Mouse (Mus musculus) limb, embryonic 10.5 days (tissue): ENCODE measurements around the gene Pde10a. TPM values are rescaled to one million over a fixed set of nuclear protein-coding genes. Genes with fewer than 3 reads are reported as not detected.

Experiments
- DNase-seq: peaks from one replicate; pipeline ENCODE4 v3.0.0-alpha.2; 2017; ENCODE audit warnings: low spot score
- H3K27ac ChIP-seq: fragments of 300-500 bp; sonication (generic); 2 replicates; pipeline ENCODE4 v1.5.1; 2016; ENCODE audit warnings: mild to moderate bottlenecking
- H3K27me3 ChIP-seq: fragments of 300-500 bp; sonication (generic); 2 replicates; pipeline ENCODE4 v1.6.1; 2016; ENCODE audit warnings: low read depth, mild to moderate bottlenecking; ENCODE audit not compliant: poor library complexity, severe bottlenecking
- H3K36me3 ChIP-seq: fragments of 300-500 bp; sonication (generic); 2 replicates; pipeline ENCODE4 v1.6.1; 2016; ENCODE audit warnings: mild to moderate bottlenecking, moderate library complexity
- H3K4me1 ChIP-seq: fragments of 300-500 bp; sonication (generic); 2 replicates; pipeline ENCODE4 v1.6.1; 2016
- H3K4me3 ChIP-seq: fragments of 300-500 bp; sonication (generic); 2 replicates; pipeline ENCODE4 v1.5.1; 2016; ENCODE audit warnings: mild to moderate bottlenecking, moderate library complexity
- H3K9me3 ChIP-seq: fragments of 300-500 bp; sonication (generic); replicated peaks from 2 replicates; pipeline ENCODE4 v1.6.1; 2016; ENCODE audit warnings: mild to moderate bottlenecking
- WGBS: fragments of 180-500 bp; shearing (Covaris S2); methylation state at CpG from one replicate; pipeline ENCODE4 v1.1.7; 2016; 5-methylcytosine and 5-hydroxymethylcytosine counted together
- polyA plus RNA-seq: library from polyadenylated mRNA; unstranded; fragments of >200 nt; fragmentation: Nextera tagmentation; extraction: Ambion mirVana; gene quantifications from 2 replicates; pipeline ENCODE4 v1.2.1, GENCODE M21; 2016

The Pde10a gene
- polyA plus RNA-seq, 1 experiment from 2014 or later: 1.6 TPM

GRCm38 (mm10) chr17:8867331-8868237, 342.4 kb downstream of the Pde10a start:
- Histone ChIP-seq H3K36me3 (no peaks in the 10 kb centered on the region), H3K4me1 (peaks cover 33% of the 10 kb centered on the region), H3K4me3 (no peak overlapping the region), H3K27me3 (no peaks in the 10 kb centered on the region), H3K27ac (peak overlapping the region; percentile 46; the same call in 1 of the 2 replicates), H3K9me3 (no peaks in the 10 kb centered on the region)
- DNase-seq: no peak
- WGBS: 86% methylated on average over 25 of the region's 25 CpGs

DNA sequence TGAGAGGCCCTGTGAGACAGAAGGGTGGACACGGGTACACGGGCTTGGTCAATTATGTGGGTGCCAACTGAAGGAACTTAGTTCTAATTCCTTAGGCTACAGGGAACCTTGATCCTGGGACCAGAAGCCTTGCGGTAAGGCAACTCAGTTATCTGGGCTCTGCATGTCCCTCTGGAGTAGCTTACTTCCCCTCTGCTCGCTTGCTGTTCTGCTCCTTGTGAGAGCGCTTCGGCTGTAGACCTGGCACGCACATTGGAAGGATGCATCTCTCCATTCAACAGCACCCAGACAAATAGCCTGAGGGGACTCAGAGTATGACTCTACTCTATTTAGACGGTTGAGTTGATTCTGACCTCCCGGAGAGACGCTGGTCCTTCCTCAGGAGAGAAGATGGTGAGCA, 344.1 kb downstream of the Pde10a start:
- H3K4me1 ChIP-seq: peaks cover 36% of the 10 kb centered on the region
- DNase-seq: no peak
- H3K27ac ChIP-seq: no peak overlapping the region
- no peaks in the 10 kb centered on the region for H3K9me3 ChIP-seq
- H3K4me3 ChIP-seq: no peak overlapping the region
- WGBS: 89% methylated on average over 10 of the region's 10 CpGs
- H3K27me3 ChIP-seq: no peaks in the 10 kb centered on the region
- H3K36me3 ChIP-seq: no peaks in the 10 kb centered on the region

GRCm38 (mm10) chr17:8870848-8871247, 345.7 kb downstream of the Pde10a start:
- H3K27me3 ChIP-seq: no peaks in the 10 kb centered on the region
- H3K27ac ChIP-seq: no peak overlapping the region
- 41% methylated on average over 7 of the region's 7 CpGs for WGBS
- H3K9me3 ChIP-seq: no peaks in the 10 kb centered on the region
- no peak for DNase-seq
- peaks cover 36% of the 10 kb centered on the region for H3K4me1 ChIP-seq
- no peak overlapping the region for H3K4me3 ChIP-seq
- H3K36me3 ChIP-seq: no peaks in the 10 kb centered on the region

DNA sequence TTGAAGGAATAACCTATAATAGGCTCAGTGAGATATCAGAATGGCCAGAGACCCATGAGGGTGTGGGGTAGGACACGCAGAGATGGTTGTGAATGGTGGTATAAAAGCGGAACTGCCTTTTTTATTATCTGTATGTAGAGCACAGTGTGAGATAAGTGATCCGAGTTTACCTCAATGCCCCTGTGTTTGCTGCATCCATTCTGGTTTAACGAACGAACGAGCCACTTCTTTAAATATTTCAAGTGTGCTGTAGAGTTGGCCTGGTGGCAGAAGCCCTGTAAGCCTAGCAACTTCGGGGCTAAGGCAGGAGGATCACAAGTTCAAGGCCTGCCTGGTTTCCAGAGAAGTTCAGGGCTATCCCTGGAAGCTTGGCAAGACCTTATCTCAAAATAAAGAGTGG, 346.2 kb downstream of the Pde10a start:
- Histone ChIP-seq H3K9me3 (no peaks in the 10 kb centered on the region), H3K4me1 (peaks cover 36% of the 10 kb centered on the region), H3K27me3 (no peaks in the 10 kb centered on the region), H3K27ac (no peak overlapping the region), H3K4me3 (no peak overlapping the region), H3K36me3 (no peaks in the 10 kb centered on the region)
- DNase-seq: no peak
- 92% methylated on average over 7 of the region's 7 CpGs for WGBS

- Histone ChIP-seq H3K27ac (peak overlapping the region; percentile 57), H3K4me1 (peaks cover 36% of the 10 kb centered on the region), H3K4me3 (no peak overlapping the region), H3K36me3 (no peaks in the 10 kb centered on the region), H3K27me3 (no peaks in the 10 kb centered on the region), H3K9me3 (no peaks in the 10 kb centered on the region)
- no peak for DNase-seq
- WGBS: 27% methylated on average over 12 of the region's 12 CpGs
Observed at GRCm38 (mm10) chr17:8871997-8872593, 346.9 kb downstream of the Pde10a start.

- no peaks in the 10 kb centered on the region for H3K36me3 ChIP-seq
- peak overlapping the region; percentile 57; the same call in 1 of the 2 replicates for H3K27ac ChIP-seq
- no peaks in the 10 kb centered on the region for H3K27me3 ChIP-seq
- no peak overlapping the region for H3K4me3 ChIP-seq
- no peak for DNase-seq
- WGBS: 48% methylated on average over 8 of the region's 8 CpGs
- peaks cover 34% of the 10 kb centered on the region for H3K4me1 ChIP-seq
- no peaks in the 10 kb centered on the region for H3K9me3 ChIP-seq
Observed at GRCm38 (mm10) chr17:8872611-8873010, 347.4 kb downstream of the Pde10a start.

GRCm38 (mm10) chr17:8878056-8878455, 352.9 kb downstream of the Pde10a start:
- Histone ChIP-seq H3K27ac (no peak overlapping the region), H3K4me3 (no peak overlapping the region), H3K27me3 (no peaks in the 10 kb centered on the region), H3K4me1 (peaks cover 2% of the 10 kb centered on the region; the same call in 1 of the 2 replicates), H3K36me3 (no peaks in the 10 kb centered on the region), H3K9me3 (no peaks in the 10 kb centered on the region)
- 87% methylated on average over 1 of the region's 1 CpGs for WGBS
- no peak for DNase-seq

- Histone ChIP-seq H3K4me1 (no peaks in the 10 kb centered on the region), H3K9me3 (no peaks in the 10 kb centered on the region), H3K4me3 (no peak overlapping the region), H3K36me3 (no peaks in the 10 kb centered on the region), H3K27ac (no peak overlapping the region), H3K27me3 (no peaks in the 10 kb centered on the region)
- DNase-seq: no peak
- WGBS: 89% methylated on average over 6 of the region's 6 CpGs
Observed at GRCm38 (mm10) chr17:8881711-8882110, 356.5 kb downstream of the Pde10a start.

GRCm38 (mm10) chr17:8884691-8885090, 359.5 kb downstream of the Pde10a start:
- no peaks in the 10 kb centered on the region for H3K36me3 ChIP-seq
- H3K27me3 ChIP-seq: no peaks in the 10 kb centered on the region
- DNase-seq: no peak
- 88% methylated on average over 5 of the region's 5 CpGs for WGBS
- no peaks in the 10 kb centered on the region for H3K9me3 ChIP-seq
- H3K27ac ChIP-seq: no peak overlapping the region
- peaks cover 3% of the 10 kb centered on the region; the same call in 1 of the 2 replicates for H3K4me1 ChIP-seq
- no peak overlapping the region for H3K4me3 ChIP-seq

GRCm38 (mm10) chr17:8885830-8886229, 360.7 kb downstream of the Pde10a start:
- Histone ChIP-seq H3K4me1 (peaks cover 3% of the 10 kb centered on the region; the same call in 1 of the 2 replicates), H3K9me3 (no peaks in the 10 kb centered on the region), H3K27ac (no peak overlapping the region), H3K4me3 (no peak overlapping the region), H3K36me3 (no peaks in the 10 kb centered on the region), H3K27me3 (no peaks in the 10 kb centered on the region)
- DNase-seq: no peak
- 94% methylated on average over 6 of the region's 6 CpGs for WGBS

DNA sequence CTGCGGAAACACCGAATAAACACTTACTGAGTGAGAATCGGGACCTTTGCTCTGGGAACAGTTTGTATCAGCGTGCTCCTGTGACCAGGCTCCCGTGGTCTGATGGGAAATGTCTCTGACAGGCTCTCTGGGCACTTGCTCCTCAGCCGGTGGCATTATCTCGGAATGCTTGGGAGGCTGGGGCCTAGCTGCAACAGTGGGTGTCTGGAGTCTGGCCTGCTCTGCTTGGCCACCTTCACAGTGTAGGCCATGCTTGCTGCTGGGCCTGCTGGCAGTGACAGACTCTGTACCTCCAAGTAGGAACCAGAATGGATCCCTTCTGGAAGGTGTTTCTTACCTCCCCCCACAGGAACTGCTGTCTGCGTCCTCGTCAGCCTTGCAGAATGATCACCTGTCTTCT, 362.9 kb downstream of the Pde10a start:
- H3K4me3 ChIP-seq: no peak overlapping the region
- H3K4me1 ChIP-seq: peaks cover 5% of the 10 kb centered on the region; the same call in 1 of the 2 replicates
- no peak overlapping the region for H3K27ac ChIP-seq
- no peaks in the 10 kb centered on the region for H3K9me3 ChIP-seq
- no peak for DNase-seq
- no peaks in the 10 kb centered on the region for H3K36me3 ChIP-seq
- WGBS: 80% methylated on average over 9 of the region's 9 CpGs
- no peaks in the 10 kb centered on the region for H3K27me3 ChIP-seq

DNA sequence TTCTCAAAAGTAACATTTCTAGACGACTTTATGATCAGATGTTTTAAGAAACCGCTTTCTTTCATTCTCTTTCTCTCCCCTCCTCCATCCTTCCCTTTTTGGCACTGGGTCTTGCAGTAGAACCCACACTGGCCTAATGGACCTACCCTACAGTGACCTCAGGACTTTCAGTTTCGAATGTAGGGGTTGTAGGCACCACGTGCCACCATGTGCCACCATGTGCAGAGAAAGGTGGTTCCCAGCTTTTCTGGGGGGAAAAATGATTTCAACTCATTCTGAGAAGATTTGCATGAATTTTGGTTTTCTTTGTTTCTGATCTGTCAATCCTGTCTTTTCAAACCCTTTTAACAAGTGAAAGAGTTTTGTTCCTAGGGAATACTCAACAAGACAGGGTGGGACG, 363.5 kb downstream of the Pde10a start:
- Histone ChIP-seq H3K9me3 (no peaks in the 10 kb centered on the region), H3K27ac (no peak overlapping the region), H3K36me3 (no peaks in the 10 kb centered on the region), H3K27me3 (no peaks in the 10 kb centered on the region), H3K4me1 (peaks cover 10% of the 10 kb centered on the region; the same call in 1 of the 2 replicates), H3K4me3 (no peak overlapping the region)
- no peak for DNase-seq
- 90% methylated on average over 5 of the region's 5 CpGs for WGBS
